Mouse (Mus musculus) forebrain, embryonic 11.5 days (tissue): ENCODE measurements around the gene Dock2. TPM values are rescaled to one million over a fixed set of nuclear protein-coding genes. Genes with fewer than 3 reads are reported as not detected.

Experiments
- ATAC-seq: fragments of 200-750 bp; cut with Nextera tagmentation; replicated peaks from 2 replicates; pipeline ENCODE4 v1.8.0; 2017; ENCODE audit warnings: moderate TSS enrichment; ENCODE audit not compliant: low FRiP score
- DNase-seq: peaks from one replicate; pipeline ENCODE4 v3.0.0-alpha.2; 2017; ENCODE audit warnings: low spot score
- H3K27ac ChIP-seq: fragments of 300-500 bp; sonication (generic); 2 replicates; pipeline ENCODE4 v1.5.1; 2014; ENCODE audit warnings: low read depth, low read length
- H3K27me3 ChIP-seq: fragments of 300-500 bp; sonication (generic); 2 replicates; pipeline ENCODE4 v1.6.1; 2014; ENCODE audit warnings: mild to moderate bottlenecking, low read length, mixed read lengths; ENCODE audit not compliant: control insufficient read depth, insufficient read depth
- H3K36me3 ChIP-seq: fragments of 300-500 bp; sonication (generic); 2 replicates; pipeline ENCODE4 v1.6.1; 2014; ENCODE audit warnings: mild to moderate bottlenecking, low read length, moderate library complexity, mixed read lengths; ENCODE audit not compliant: control insufficient read depth, insufficient read depth
- H3K4me1 ChIP-seq: fragments of 300-500 bp; sonication (generic); replicated peaks from 2 replicates; pipeline ENCODE4 v1.6.1; 2014; ENCODE audit warnings: low read length, mixed read lengths; ENCODE audit not compliant: control insufficient read depth, insufficient read depth
- H3K4me2 ChIP-seq: fragments of 300-500 bp; sonication (generic); 2 replicates; pipeline ENCODE4 v1.6.1; 2014; ENCODE audit warnings: low read depth, mild to moderate bottlenecking, low read length, moderate library complexity, mixed read lengths; ENCODE audit not compliant: severe bottlenecking
- H3K4me3 ChIP-seq: fragments of 300-500 bp; sonication (generic); 2 replicates; pipeline ENCODE4 v1.5.1; 2014; ENCODE audit warnings: low read depth, low read length
- H3K9ac ChIP-seq: fragments of 300-500 bp; sonication (generic); 2 replicates; pipeline ENCODE4 v1.6.1; 2014; ENCODE audit warnings: low read length
- H3K9me3 ChIP-seq: fragments of 300-500 bp; sonication (generic); 2 replicates; pipeline ENCODE4 v1.6.1; 2016; ENCODE audit warnings: low read length, mixed read lengths; ENCODE audit not compliant: control insufficient read depth
- WGBS: fragments of 180-500 bp; shearing (Covaris S2); extraction: QIAGEN DNeasy Blood & Tissue Kit; methylation state at CpG from one replicate; pipeline ENCODE4 v1.1.7; 2014; 5-methylcytosine and 5-hydroxymethylcytosine counted together
- polyA plus RNA-seq: library from polyadenylated mRNA; unstranded; fragments of >200 nt; fragmentation: Nextera tagmentation; extraction: Ambion mirVana; gene quantifications from 2 replicates; pipeline ENCODE4 v1.2.1, GENCODE M21; 2014

The Dock2 gene
- polyA plus RNA-seq, 1 experiment from 2014 or later, result 1.1 TPM

- Histone ChIP-seq H3K4me2 (no peak overlapping the region), H3K4me1 (no peaks in the 10 kb centered on the region; the same call in 1 of the 2 replicates), H3K4me3 (no peak overlapping the region), H3K36me3 (no peaks in the 10 kb centered on the region), H3K9ac (no peak overlapping the region), H3K27me3 (no peaks in the 10 kb centered on the region), H3K27ac (no peak overlapping the region), H3K9me3 (no peaks in the 10 kb centered on the region)
- 80% methylated on average over 5 of the region's 5 CpGs for WGBS
- DNase-seq (no peak), ATAC-seq (no peak)
Measured at GRCm38 (mm10) chr11:34311717-34312116, 472.0 kb downstream of the Dock2 start.

- Histone ChIP-seq H3K4me1 (no peaks in the 10 kb centered on the region), H3K4me3 (no peak overlapping the region), H3K9ac (no peak overlapping the region), H3K36me3 (no peaks in the 10 kb centered on the region), H3K4me2 (no peak overlapping the region), H3K9me3 (no peaks in the 10 kb centered on the region), H3K27me3 (no peaks in the 10 kb centered on the region), H3K27ac (no peak overlapping the region)
- 69% methylated on average over 2 of the region's 2 CpGs for WGBS
- DNase-seq, result no peak
- no peak for ATAC-seq
Measured at GRCm38 (mm10) chr11:34309360-34309759, 474.3 kb downstream of the Dock2 start.

- Histone ChIP-seq H3K36me3 (no peaks in the 10 kb centered on the region), H3K27me3 (no peaks in the 10 kb centered on the region), H3K4me1 (no peaks in the 10 kb centered on the region), H3K9ac (no peak overlapping the region), H3K4me2 (no peak overlapping the region), H3K4me3 (no peak overlapping the region), H3K27ac (no peak overlapping the region), H3K9me3 (no peaks in the 10 kb centered on the region)
- no peak for DNase-seq
- 92% methylated on average over 3 of the region's 3 CpGs for WGBS
- ATAC-seq, result no peak
Measured at GRCm38 (mm10) chr11:34308731-34309130, 475.0 kb downstream of the Dock2 start.

- H3K4me3 ChIP-seq, result no peak overlapping the region
- ATAC-seq (no peak), DNase-seq (no peak)
- no peaks in the 10 kb centered on the region for H3K36me3 ChIP-seq
- H3K27me3 ChIP-seq, result no peaks in the 10 kb centered on the region
- no peaks in the 10 kb centered on the region for H3K9me3 ChIP-seq
- H3K9ac ChIP-seq, result no peak overlapping the region
- no peaks in the 10 kb centered on the region for H3K4me1 ChIP-seq
- no peak overlapping the region for H3K4me2 ChIP-seq
- no peak overlapping the region for H3K27ac ChIP-seq
- WGBS, result 85% methylated on average over 3 of the region's 3 CpGs
Measured at GRCm38 (mm10) chr11:34306231-34306630, 477.5 kb downstream of the Dock2 start.

- WGBS, result 88% methylated on average over 7 of the region's 7 CpGs
- DNase-seq, result no peak
- no peak overlapping the region for H3K4me2 ChIP-seq
- H3K9me3 ChIP-seq, result no peaks in the 10 kb centered on the region
- ATAC-seq, result no peak
- no peak overlapping the region for H3K4me3 ChIP-seq
- no peaks in the 10 kb centered on the region for H3K36me3 ChIP-seq
- H3K27me3 ChIP-seq, result no peaks in the 10 kb centered on the region
- no peaks in the 10 kb centered on the region for H3K4me1 ChIP-seq
- no peak overlapping the region for H3K9ac ChIP-seq
- no peak overlapping the region for H3K27ac ChIP-seq
Measured at GRCm38 (mm10) chr11:34300064-34300463, 483.6 kb downstream of the Dock2 start.

DNA sequence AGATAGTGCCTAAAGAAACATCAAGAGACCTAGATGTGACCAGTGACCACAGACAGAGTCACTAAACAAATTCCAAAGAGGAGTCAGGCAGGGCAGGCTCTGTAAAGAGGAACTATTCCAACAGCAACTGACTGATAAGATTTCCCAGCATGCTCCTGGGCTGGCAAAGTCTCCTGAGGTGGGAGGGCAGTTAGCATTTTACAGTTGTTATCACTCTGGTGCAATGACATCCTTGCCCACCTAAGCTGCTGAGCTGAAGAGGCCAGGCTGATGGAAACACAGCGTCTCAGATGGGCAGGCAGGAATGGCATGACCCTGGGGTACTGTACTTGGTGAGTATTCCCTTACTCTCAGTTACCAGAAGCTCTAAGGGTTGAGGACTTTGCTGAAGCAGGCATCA lies 484.1 kb downstream of the Dock2 start:
- no peak for ATAC-seq
- H3K9me3 ChIP-seq, result no peaks in the 10 kb centered on the region
- WGBS, result 100% methylated on average over 1 of the region's 1 CpGs
- H3K27me3 ChIP-seq, result no peaks in the 10 kb centered on the region
- H3K4me3 ChIP-seq, result no peak overlapping the region
- no peak overlapping the region for H3K27ac ChIP-seq
- H3K4me2 ChIP-seq, result no peak overlapping the region
- no peaks in the 10 kb centered on the region for H3K4me1 ChIP-seq
- H3K9ac ChIP-seq, result no peak overlapping the region
- DNase-seq, result no peak
- no peaks in the 10 kb centered on the region for H3K36me3 ChIP-seq

GRCm38 (mm10) chr11:34297698-34298378 lies 485.9 kb downstream of the Dock2 start:
- Histone ChIP-seq H3K4me1 (no peaks in the 10 kb centered on the region), H3K9me3 (no peaks in the 10 kb centered on the region), H3K9ac (no peak overlapping the region), H3K36me3 (no peaks in the 10 kb centered on the region), H3K4me3 (no peak overlapping the region), H3K4me2 (no peak overlapping the region), H3K27me3 (no peaks in the 10 kb centered on the region), H3K27ac (no peak overlapping the region)
- DNase-seq (no peak), ATAC-seq (peak; percentile 86)
- WGBS, result 34% methylated on average over 5 of the region's 5 CpGs

DNA sequence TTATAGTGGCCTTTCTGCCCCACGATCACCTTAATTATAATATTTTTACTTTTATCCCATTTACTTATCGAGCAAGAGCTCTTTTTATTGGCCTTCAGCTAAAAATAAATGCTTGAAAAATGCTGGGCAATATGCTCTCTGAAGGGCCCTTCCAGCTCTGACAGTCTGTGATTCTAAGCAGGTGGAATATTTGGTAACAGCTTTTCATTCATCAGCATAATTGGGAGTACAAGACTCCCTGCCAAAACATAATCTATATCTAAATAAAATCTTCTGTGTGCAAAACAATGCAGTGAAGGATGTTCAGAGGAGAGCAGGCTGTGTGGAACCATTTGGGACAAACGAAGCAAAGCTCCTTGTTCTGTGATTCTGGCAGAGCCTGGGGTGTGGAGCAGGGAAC lies 492.4 kb downstream of the Dock2 start:
- ATAC-seq, result no peak
- Histone ChIP-seq H3K27ac (no peak overlapping the region), H3K4me3 (no peak overlapping the region), H3K4me2 (no peak overlapping the region), H3K9ac (no peak overlapping the region), H3K27me3 (no peaks in the 10 kb centered on the region), H3K9me3 (peaks cover 3% of the 10 kb centered on the region; the same call in 1 of the 2 replicates), H3K36me3 (no peaks in the 10 kb centered on the region), H3K4me1 (peaks cover 8% of the 10 kb centered on the region; the same call in 1 of the 2 replicates)
- WGBS, result 42% methylated on average over 3 of the region's 3 CpGs
- DNase-seq, result no peak

DNA sequence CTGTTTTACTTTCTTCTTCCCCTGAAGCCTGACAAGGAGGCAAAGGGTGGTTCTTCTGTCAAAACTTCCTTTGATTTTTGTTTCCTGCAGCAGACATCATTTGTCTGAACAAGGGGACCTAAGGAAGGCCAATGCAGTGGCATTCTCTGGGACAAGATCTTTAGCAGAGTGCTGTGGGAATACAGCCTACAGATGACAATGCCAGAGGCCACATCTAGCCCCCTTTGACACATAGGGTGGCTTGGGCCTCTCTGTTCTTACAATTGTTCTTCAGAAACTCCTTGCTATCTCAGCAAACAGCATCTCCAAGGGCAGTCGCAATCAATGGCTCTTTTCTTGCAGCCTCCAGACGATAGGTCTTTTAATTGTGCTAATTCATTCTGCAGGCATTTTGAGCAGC lies 493.0 kb downstream of the Dock2 start:
- no peaks in the 10 kb centered on the region for H3K36me3 ChIP-seq
- no peak overlapping the region for H3K4me2 ChIP-seq
- H3K27ac ChIP-seq, result 0 out of 2 replicates have a peak overlapping the region, but pooled peaks have one; percentile 8
- WGBS, result 10% methylated on average over 2 of the region's 2 CpGs
- H3K9me3 ChIP-seq, result peaks cover 3% of the 10 kb centered on the region; the same call in 1 of the 2 replicates
- no peak for ATAC-seq
- DNase-seq, result no peak
- no peak overlapping the region for H3K4me3 ChIP-seq
- no peak overlapping the region for H3K9ac ChIP-seq
- peaks cover 3% of the 10 kb centered on the region; the same call in 1 of the 2 replicates for H3K27me3 ChIP-seq
- peaks cover 8% of the 10 kb centered on the region; the same call in 1 of the 2 replicates for H3K4me1 ChIP-seq
